Mouse (Mus musculus) lung, embryonic 14.5 days (tissue): ENCODE results near the gene Rnf215. TPM values are rescaled to one million over a fixed set of nuclear protein-coding genes. Genes with fewer than 3 reads are reported as not detected.

ENCODE experiments used
- ATAC-seq: fragments of 200-750 bp; cut with Nextera tagmentation; 2 replicates; pipeline ENCODE4 v1.8.0; 2017; ENCODE audit warnings: mild to moderate bottlenecking, moderate TSS enrichment, moderate library complexity; ENCODE audit not compliant: insufficient read depth
- DNase-seq: peaks from one replicate; pipeline ENCODE4 v3.0.0-alpha.2; 2015
- H3K27ac ChIP-seq: fragments of 300-500 bp; sonication (generic); 2 replicates; pipeline ENCODE4 v1.5.1; 2014; ENCODE audit warnings: low read depth, mild to moderate bottlenecking, moderate library complexity
- H3K27me3 ChIP-seq: fragments of 300-500 bp; sonication (generic); 2 replicates; pipeline ENCODE4 v1.6.1; 2014; ENCODE audit warnings: low read length, control low read depth; ENCODE audit not compliant: insufficient read depth
- H3K36me3 ChIP-seq: fragments of 300-500 bp; sonication (generic); 2 replicates; pipeline ENCODE4 v1.6.1; 2014; ENCODE audit warnings: control low read depth; ENCODE audit not compliant: insufficient read depth
- H3K4me1 ChIP-seq: fragments of 300-500 bp; sonication (generic); 2 replicates; pipeline ENCODE4 v1.6.1; 2014; ENCODE audit warnings: antibody characterized with exemption, control low read depth; ENCODE audit not compliant: insufficient read depth
- H3K4me2 ChIP-seq: fragments of 300-500 bp; sonication (generic); 2 replicates; pipeline ENCODE4 v1.6.1; 2014; ENCODE audit warnings: mild to moderate bottlenecking
- H3K4me3 ChIP-seq: fragments of 300-500 bp; sonication (generic); 2 replicates; pipeline ENCODE4 v1.5.1; 2014; ENCODE audit warnings: low read depth, low read length
- H3K9ac ChIP-seq: fragments of 300-500 bp; sonication (generic); 2 replicates; pipeline ENCODE4 v1.6.1; 2014
- H3K9me3 ChIP-seq: fragments of 300-500 bp; sonication (generic); 2 replicates; pipeline ENCODE4 v1.6.1; 2016; ENCODE audit warnings: low read depth, low read length, control low read depth
- CTCF ChIP-seq: IDR thresholded peaks from 2 replicates; pipeline ENCODE4 v1.5.1; 2016; ENCODE audit warnings: antibody characterized with exemption, low read depth
- WGBS: fragments of 180-500 bp; shearing (Covaris S2); extraction: QIAGEN DNeasy Blood & Tissue Kit; methylation state at CpG from one replicate; pipeline ENCODE4 v1.1.7; 2014; 5-methylcytosine and 5-hydroxymethylcytosine counted together
- polyA plus RNA-seq: library from polyadenylated mRNA; unstranded; fragments of >200 nt; fragmentation: Nextera tagmentation; extraction: Ambion mirVana; gene quantifications from 2 replicates; pipeline ENCODE4 v1.2.1, GENCODE M21; 2014

Rnf215 gene
- polyA plus RNA-seq, 1 experiment from 2014 or later = 32.6 TPM

DNA sequence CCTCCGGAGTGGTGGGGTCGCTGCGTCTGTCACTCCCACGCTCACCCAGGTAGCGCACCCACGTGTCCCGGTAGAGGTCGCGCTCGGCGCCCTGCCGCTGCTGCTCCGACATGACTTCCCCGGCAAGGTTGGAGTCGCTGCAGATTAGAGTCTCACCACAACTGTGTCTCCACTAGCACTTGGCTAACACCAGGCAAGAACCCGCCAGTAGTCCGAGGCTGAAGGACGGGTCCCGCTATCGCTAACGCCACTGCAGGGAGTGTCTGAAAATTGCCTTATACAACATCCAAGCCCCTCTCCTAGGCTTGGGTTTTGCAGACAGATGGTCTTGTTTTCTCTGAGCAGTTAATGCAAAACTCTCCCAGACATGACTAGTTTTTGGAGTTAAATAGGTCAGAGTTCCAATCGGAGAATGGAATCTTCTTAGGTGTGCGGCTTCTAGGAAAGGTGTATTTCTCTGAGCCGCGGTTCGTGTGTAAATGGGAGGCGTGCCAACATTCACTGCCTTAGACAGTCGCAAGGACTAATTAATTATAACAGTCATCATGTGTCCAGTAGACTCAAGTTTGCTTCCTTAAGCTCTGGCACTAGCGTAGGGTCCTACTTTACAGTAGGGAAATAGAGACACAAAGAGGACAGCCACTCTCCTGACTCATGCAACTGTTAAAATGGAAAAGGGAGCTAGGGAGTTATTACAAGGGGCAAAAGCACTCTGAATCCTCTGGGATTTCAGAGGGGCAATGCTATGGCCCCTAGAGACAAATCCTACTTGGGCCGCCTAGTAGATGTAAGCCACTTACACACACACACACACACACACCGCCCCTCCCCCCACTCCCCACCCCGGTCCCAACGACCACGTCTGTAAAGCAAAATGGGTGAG is 39.6 kb upstream of the Rnf215 start, which contains the start of gene Mtfp1:
Mtfp1 (minus strand) TSS at position 275 of the 883 bp plus-strand sequence.
- Histone ChIP-seq H3K4me3 (peak within 1 kb of the TSS; percentile 58), H3K27me3 (no peaks in the 10 kb centered on the region), H3K4me1 (peaks cover 6% of the 10 kb centered on the region; the same call in 1 of the 2 replicates), H3K9me3 (no peaks in the 10 kb centered on the region), H3K27ac (peak within 1 kb of the TSS; percentile 78), H3K9ac (peak within 1 kb of the TSS; percentile 56), H3K36me3 (peaks cover 9% of the 10 kb centered on the region; the same call in 1 of the 2 replicates), H3K4me2 (peak within 1 kb of the TSS; percentile 92)
- peak; percentile 10; the same call in 1 of the 2 replicates for ATAC-seq
- TF ChIP-seq CTCF = peak; percentile 17; the same call in 1 of the 2 replicates
- peak; percentile 80 for DNase-seq
- whole genome bisulfite sequencing = 6% methylated on average over 34 of the region's 34 CpGs

- H3K4me2 ChIP-seq = peak overlapping the region; percentile 92
- peak overlapping the region; percentile 58 for H3K4me3 ChIP-seq
- no peak for TF ChIP-seq CTCF
- no peaks in the 10 kb centered on the region for H3K9me3 ChIP-seq
- peaks cover 7% of the 10 kb centered on the region; the same call in 1 of the 2 replicates for H3K36me3 ChIP-seq
- H3K27me3 ChIP-seq = no peaks in the 10 kb centered on the region
- ATAC-seq (peak; percentile 94), DNase-seq (peak; percentile 99)
- H3K9ac ChIP-seq = peak overlapping the region; percentile 71
- WGBS = 4% methylated on average over 45 of the region's 45 CpGs
- peaks cover 6% of the 10 kb centered on the region; the same call in 1 of the 2 replicates for H3K4me1 ChIP-seq
- peak overlapping the region; percentile 88 for H3K27ac ChIP-seq
Observed at GRCm38 (mm10) chr11:4096054-4096984, 38.7 kb upstream of the Rnf215 start.

GRCm38 (mm10) chr11:4097091-4097621 is 37.8 kb upstream of the Rnf215 start:
- no peaks in the 10 kb centered on the region for H3K36me3 ChIP-seq
- peak overlapping the region; percentile 88 for H3K27ac ChIP-seq
- ATAC-seq (peak; percentile 48), DNase-seq (no peak)
- 22% methylated on average over 10 of the region's 10 CpGs for WGBS
- H3K9ac ChIP-seq = peak overlapping the region; percentile 71
- H3K9me3 ChIP-seq = no peaks in the 10 kb centered on the region
- H3K4me3 ChIP-seq = peak overlapping the region; percentile 58
- TF ChIP-seq CTCF = no peak
- no peaks in the 10 kb centered on the region for H3K27me3 ChIP-seq
- H3K4me1 ChIP-seq = peaks cover 6% of the 10 kb centered on the region; the same call in 1 of the 2 replicates
- H3K4me2 ChIP-seq = peak overlapping the region; percentile 92

GRCm38 (mm10) chr11:4098120-4098519 is 36.9 kb upstream of the Rnf215 start:
- TF ChIP-seq CTCF = peak; percentile 43
- H3K4me1 ChIP-seq = peaks cover 6% of the 10 kb centered on the region; the same call in 1 of the 2 replicates
- H3K9ac ChIP-seq = no peak overlapping the region
- H3K27ac ChIP-seq = no peak overlapping the region
- ATAC-seq (no peak), DNase-seq (peak; percentile 6)
- H3K4me3 ChIP-seq = no peak overlapping the region
- no peaks in the 10 kb centered on the region for H3K9me3 ChIP-seq
- no peak overlapping the region for H3K4me2 ChIP-seq
- 57% methylated on average over 8 of the region's 8 CpGs for WGBS
- H3K27me3 ChIP-seq = no peaks in the 10 kb centered on the region
- no peaks in the 10 kb centered on the region for H3K36me3 ChIP-seq

DNA sequence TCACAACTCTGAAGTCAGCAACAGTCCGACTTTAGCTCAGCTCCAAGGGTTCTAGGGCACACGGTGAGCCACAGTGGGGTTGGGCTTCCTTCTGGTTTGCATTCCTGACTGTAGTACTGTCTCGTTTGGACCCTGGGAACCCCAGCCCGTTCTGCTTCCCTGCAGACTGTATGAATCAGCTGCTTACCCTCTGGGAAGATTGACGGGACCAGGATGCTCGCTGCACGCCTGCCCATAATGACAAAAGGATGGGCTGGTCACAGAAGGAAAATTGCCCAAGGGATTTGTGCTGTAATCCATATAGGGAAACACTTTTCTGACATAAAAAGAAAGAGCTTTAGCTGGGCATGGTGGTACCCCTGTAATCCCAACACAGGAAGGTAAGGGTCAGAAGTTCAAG is 36.2 kb upstream of the Rnf215 start:
- no peak overlapping the region for H3K9ac ChIP-seq
- peaks cover 6% of the 10 kb centered on the region; the same call in 1 of the 2 replicates for H3K4me1 ChIP-seq
- no peak overlapping the region for H3K27ac ChIP-seq
- no peaks in the 10 kb centered on the region for H3K27me3 ChIP-seq
- H3K4me3 ChIP-seq = no peak overlapping the region
- no peak for TF ChIP-seq CTCF
- H3K9me3 ChIP-seq = no peaks in the 10 kb centered on the region
- H3K4me2 ChIP-seq = no peak overlapping the region
- no peaks in the 10 kb centered on the region for H3K36me3 ChIP-seq
- ATAC-seq (no peak), DNase-seq (no peak)
- WGBS = 64% methylated on average over 7 of the region's 7 CpGs

DNA sequence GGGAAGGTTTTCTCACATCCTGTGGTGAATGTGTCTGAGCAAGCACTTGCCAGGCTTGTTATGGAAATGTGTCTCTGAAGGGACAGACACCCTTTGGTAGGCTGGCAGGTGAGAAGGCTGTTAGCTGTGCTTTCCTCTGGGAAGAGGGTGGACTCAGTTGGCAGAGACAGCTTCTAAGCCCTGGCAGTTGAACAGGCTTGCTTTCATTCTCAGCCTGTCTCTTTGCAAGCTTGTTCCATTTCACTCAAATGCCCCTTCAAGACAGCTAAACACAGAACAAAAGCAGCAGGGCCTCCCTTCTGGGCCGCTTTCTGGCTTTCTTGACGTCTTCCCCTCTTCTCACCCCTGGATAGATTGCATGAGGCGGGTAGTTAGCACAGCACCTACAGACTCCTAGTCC is 35.6 kb upstream of the Rnf215 start:
- Histone ChIP-seq H3K36me3 (no peaks in the 10 kb centered on the region), H3K27ac (no peak overlapping the region), H3K9ac (no peak overlapping the region), H3K9me3 (no peaks in the 10 kb centered on the region), H3K4me3 (no peak overlapping the region), H3K4me1 (peaks cover 6% of the 10 kb centered on the region; the same call in 1 of the 2 replicates), H3K27me3 (no peaks in the 10 kb centered on the region), H3K4me2 (no peak overlapping the region)
- DNase-seq = no peak
- 60% methylated on average over 3 of the region's 3 CpGs for WGBS
- no peak for ATAC-seq
- no peak for TF ChIP-seq CTCF
